Mouse (Mus musculus) right cerebral cortex, adult 2 months (tissue): ENCODE data around the gene Cfap57.
"Not testable (repeated sequence)": the region's sequence is repeated elsewhere in the genome, so short reads cannot be mapped to it uniquely, and the experiment has no call there.

Experiments used
- DNase-seq, 2 experiments: peaks; one replicate each; pipeline ENCODE4 v3.0.0; 2021 to 2022; ENCODE audit warnings: low spot score in 2 of 2

The Cfap57 gene

GRCm38 (mm10) chr4:118564062-118564925 lies 56.3 kb downstream of the Cfap57 start:
- no peak for DNase-seq

- DNase-seq, result peak; percentile 34 to 35
These were observed 67.4 kb downstream of the Cfap57 start for GRCm38 (mm10) chr4:118553039-118553649.

- DNase-seq, result not testable (repeated sequence)
These were observed 72.5 kb downstream of the Cfap57 start for GRCm38 (mm10) chr4:118548130-118548480.

- peak; percentile 37 to 74 for DNase-seq
These were observed 73.0 kb downstream of the Cfap57 start for GRCm38 (mm10) chr4:118547424-118548129.

- no peak for DNase-seq
These were observed 76.0 kb downstream of the Cfap57 start for GRCm38 (mm10) chr4:118544441-118545127.

- peak; percentile 22 to 26 for DNase-seq
These were observed 76.9 kb downstream of the Cfap57 start, which contains the start of gene Tmem125 for GRCm38 (mm10) chr4:118543592-118544260. Gene Tmem125 (minus strand): TSS chr4:118544044.

GRCm38 (mm10) chr4:118543158-118543530 lies 77.4 kb downstream of the Cfap57 start:
- DNase-seq, result peak; percentile 62 to 68

GRCm38 (mm10) chr4:118542510-118543157 lies 77.9 kb downstream of the Cfap57 start:
- DNase-seq, result no peak

GRCm38 (mm10) chr4:118539904-118540303 lies 80.7 kb downstream of the Cfap57 start:
- no peak for DNase-seq

- DNase-seq, result no peak
These were observed 82.8 kb downstream of the Cfap57 start for GRCm38 (mm10) chr4:118537801-118538200.

- no peak for DNase-seq
These were observed 85.0 kb downstream of the Cfap57 start for GRCm38 (mm10) chr4:118535610-118536009.

GRCm38 (mm10) chr4:118533605-118534004 lies 87.0 kb downstream of the Cfap57 start:
- no peak for DNase-seq

- DNase-seq, result no peak
These were observed 87.4 kb downstream of the Cfap57 start for GRCm38 (mm10) chr4:118533156-118533555.

GRCm38 (mm10) chr4:118532663-118533062 lies 87.9 kb downstream of the Cfap57 start:
- DNase-seq, result no peak

- no peak for DNase-seq
These were observed 92.9 kb downstream of the Cfap57 start for GRCm38 (mm10) chr4:118527720-118528119.

GRCm38 (mm10) chr4:118527335-118527681 lies 93.3 kb downstream of the Cfap57 start:
- no peak for DNase-seq

- no peak for DNase-seq
These were observed 93.9 kb downstream of the Cfap57 start, which contains the start of gene 2610528J11Rik for GRCm38 (mm10) chr4:118526408-118527334. Gene 2610528J11Rik (plus strand): TSS chr4:118526999.

- no peak for DNase-seq
These were observed 94.8 kb downstream of the Cfap57 start for GRCm38 (mm10) chr4:118525779-118526178.

- no peak for DNase-seq
These were observed 96.6 kb downstream of the Cfap57 start for GRCm38 (mm10) chr4:118523976-118524375.

- no peak for DNase-seq
These were observed 98.3 kb downstream of the Cfap57 start for GRCm38 (mm10) chr4:118522248-118522647.
